Mouse (Mus musculus) heart, adult 2 months (tissue): ENCODE measurements around the gene Nr1h5.

Source experiments
- CTCF ChIP-seq: fragments of 200-600 bp; IDR thresholded peaks from 2 replicates; pipeline ENCODE4 v1.8.1; 2022; ENCODE audit warnings: antibody characterized with exemption, mild to moderate bottlenecking, moderate library complexity
- EP300 ChIP-seq: fragments of 200-500 bp; IDR thresholded peaks from 2 replicates; pipeline ENCODE4 v1.6.1; 2011; ENCODE audit warnings: low read depth, low read length, control low read depth; ENCODE audit not compliant: insufficient read depth
- POLR2A ChIP-seq: fragments of 200-500 bp; IDR thresholded peaks from 2 replicates; pipeline ENCODE4 v1.6.1; 2011; ENCODE audit warnings: mild to moderate bottlenecking, low read depth, low read length, control low read depth; ENCODE audit not compliant: insufficient read depth

DNA sequence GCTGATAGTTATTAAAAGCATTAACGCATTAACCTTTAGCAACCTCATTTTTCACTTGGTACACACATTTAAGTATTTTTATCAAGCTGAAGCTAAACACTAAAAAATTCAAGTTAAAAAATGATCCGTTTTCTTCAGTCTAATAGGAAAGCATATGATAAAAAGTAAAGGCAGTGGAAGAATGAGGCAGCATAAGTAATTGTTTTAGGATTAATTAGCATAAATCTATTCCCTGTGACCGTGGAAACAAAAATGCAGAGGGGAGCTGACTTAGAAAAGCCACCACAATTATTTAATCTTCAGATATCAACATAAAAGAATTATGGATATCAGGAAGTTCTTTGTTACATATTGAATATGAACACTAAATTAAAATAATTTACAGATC, 16.4 kb upstream of the Nr1h5 start:
- TF ChIP-seq CTCF (no peak), POLR2A (no peak), EP300 (no peak)
